Mouse (Mus musculus) G1E (cell line): ENCODE results near the gene Spen. TPM values are rescaled to one million over a fixed set of nuclear protein-coding genes. Genes with fewer than 3 reads are reported as not detected.

Experiments used
- ATAC-seq: 2 replicates; pipeline ENCODE4 v1.8.0; 2016; ENCODE audit warnings: mild to moderate bottlenecking; ENCODE audit not compliant: insufficient number of reproducible peaks, poor library complexity, low FRiP score, severe bottlenecking; ENCODE audit errors: extremely low read depth
- DNase-seq: peaks from one replicate; pipeline ENCODE4 v3.0.0; 2012; ENCODE audit warnings: low spot score
- H3K27me3 ChIP-seq: 2 replicates; pipeline ENCODE4 v1.6.1; 2012; ENCODE audit warnings: mild to moderate bottlenecking, low read length, inconsistent platforms; ENCODE audit not compliant: insufficient read depth
- H3K36me3 ChIP-seq: replicated peaks from 2 replicates; pipeline ENCODE3; 2012; ENCODE audit warnings: mild to moderate bottlenecking, inconsistent platforms
- H3K4me1 ChIP-seq: 2 replicates; pipeline ENCODE4 v1.6.1; 2012; ENCODE audit warnings: low read depth, low read length, inconsistent platforms, mixed read lengths; ENCODE audit not compliant: insufficient read depth
- H3K4me3 ChIP-seq: 2 replicates; pipeline ENCODE4 v1.5.1; 2012; ENCODE audit warnings: low read depth, mild to moderate bottlenecking, inconsistent platforms, low read length, moderate library complexity, mixed read lengths
- H3K9me3 ChIP-seq: replicated peaks from 2 replicates; pipeline ENCODE4 v1.6.1; 2012; ENCODE audit warnings: inconsistent platforms
- CTCF ChIP-seq: IDR thresholded peaks from 2 replicates; pipeline ENCODE4 v1.5.1; 2012; ENCODE audit warnings: low read depth, low read length, inconsistent platforms, mixed read lengths
- GATA1 ChIP-seq: IDR thresholded peaks from 2 replicates; pipeline ENCODE4 v1.6.1; 2012; ENCODE audit warnings: borderline replicate concordance, low read length, inconsistent platforms, mixed read lengths
- GATA2 ChIP-seq: IDR thresholded peaks from 2 replicates; pipeline ENCODE4 v1.6.1; 2012; ENCODE audit warnings: low read depth, low read length, inconsistent platforms, borderline replicate concordance
- POLR2AphosphoS5 ChIP-seq: IDR thresholded peaks from 2 replicates; pipeline ENCODE4 v1.6.1; 2012; ENCODE audit warnings: low read depth, low read length, inconsistent platforms; ENCODE audit not compliant: insufficient replicate concordance
- TAL1 ChIP-seq: conservative IDR thresholded peaks from 2 replicates; pipeline ENCODE4 v1.6.1; 2012; ENCODE audit warnings: low read depth, low read length, inconsistent platforms, mixed read lengths
- polyA plus RNA-seq: library from polyadenylated mRNA; stranded (reverse); fragments of >175 nt; gene quantifications from 2 replicates; pipeline ENCODE4 v1.2.3, GENCODE M21; 2012
- total RNA-seq, 2 experiments: library from RNA; stranded (forward) in 1 of 2; stranded (reverse) in 1 of 2; fragments of 200-1000 nt in 1 of 2; fragments of >200 nt in 1 of 2; fragmentation: Nextera tagmentation in 1 of 2; gene quantifications; 2 replicates each; pipeline ENCODE4 v1.2.3; 2014 to 2017

The Spen gene
- total and polyA plus RNA-seq, 3 experiments, result 21.4 to 149 (median 100) TPM

DNA sequence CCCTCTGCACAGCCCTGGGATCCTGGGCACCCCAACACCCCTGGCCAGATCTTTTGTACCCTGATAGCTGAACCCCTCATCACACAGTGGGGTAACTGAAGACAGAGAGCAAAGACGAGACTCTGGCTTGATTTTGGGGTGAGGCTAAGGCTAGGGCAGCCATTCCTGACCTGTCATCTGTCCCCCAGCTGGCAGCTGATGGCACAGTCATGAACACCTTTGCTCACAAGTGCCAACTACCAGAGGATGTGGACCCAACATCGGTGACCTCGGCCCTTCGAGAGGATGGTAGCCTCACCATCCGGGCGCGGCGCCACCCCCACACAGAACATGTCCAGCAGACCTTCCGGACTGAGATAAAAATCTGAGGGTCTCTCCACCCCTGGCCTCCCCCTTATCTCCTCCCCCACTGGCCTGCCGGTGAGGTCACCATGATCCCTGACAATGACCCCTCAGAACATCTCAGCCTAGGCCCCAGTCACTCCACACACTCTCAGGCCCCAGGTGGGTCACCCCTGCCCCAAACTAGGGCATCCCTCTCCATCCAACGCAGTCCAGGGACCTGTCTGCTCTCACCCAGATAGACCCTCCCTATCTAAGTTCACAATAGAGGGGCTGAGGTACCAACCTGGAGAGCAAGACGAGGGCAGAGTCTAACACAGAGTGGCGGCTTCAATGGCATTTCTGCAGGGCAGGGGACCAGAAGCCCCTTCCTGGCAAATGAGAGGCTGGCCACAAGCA is 114.5 kb downstream of the Spen start:
- TF ChIP-seq GATA1, result no peak
- no peak for TF ChIP-seq GATA2
- no peak for TF ChIP-seq CTCF
- no peak for TF ChIP-seq POLR2AphosphoS5
- no peak for TF ChIP-seq TAL1
- DNase-seq (no peak), ATAC-seq (no peak)
- Histone ChIP-seq H3K4me3 (no peak overlapping the region), H3K4me1 (no peaks in the 10 kb centered on the region), H3K9me3 (no peaks in the 10 kb centered on the region), H3K36me3 (no peaks in the 10 kb centered on the region), H3K27me3 (peaks cover 33% of the 10 kb centered on the region; the same call in 1 of the 2 replicates)

GRCm38 (mm10) chr4:141423288-141423687 is 115.1 kb downstream of the Spen start:
- H3K36me3 ChIP-seq, result no peaks in the 10 kb centered on the region
- ATAC-seq (no peak), DNase-seq (no peak)
- H3K27me3 ChIP-seq, result peaks cover 33% of the 10 kb centered on the region; the same call in 1 of the 2 replicates
- TF ChIP-seq TAL1 (no peak), POLR2AphosphoS5 (no peak)
- no peaks in the 10 kb centered on the region for H3K4me1 ChIP-seq
- no peak overlapping the region for H3K4me3 ChIP-seq
- no peaks in the 10 kb centered on the region for H3K9me3 ChIP-seq

- ATAC-seq (no peak), DNase-seq (no peak)
- no peaks in the 10 kb centered on the region for H3K4me1 ChIP-seq
- H3K9me3 ChIP-seq, result no peaks in the 10 kb centered on the region
- TF ChIP-seq GATA2, result no peak
- TF ChIP-seq GATA1, result no peak
- TF ChIP-seq POLR2AphosphoS5, result no peak
- TF ChIP-seq TAL1, result no peak
- TF ChIP-seq CTCF, result no peak
- H3K36me3 ChIP-seq, result no peaks in the 10 kb centered on the region
- H3K27me3 ChIP-seq, result peaks cover 33% of the 10 kb centered on the region; the same call in 1 of the 2 replicates
- H3K4me3 ChIP-seq, result no peak overlapping the region
Measured at GRCm38 (mm10) chr4:141422841-141423240, 115.6 kb downstream of the Spen start.

DNA sequence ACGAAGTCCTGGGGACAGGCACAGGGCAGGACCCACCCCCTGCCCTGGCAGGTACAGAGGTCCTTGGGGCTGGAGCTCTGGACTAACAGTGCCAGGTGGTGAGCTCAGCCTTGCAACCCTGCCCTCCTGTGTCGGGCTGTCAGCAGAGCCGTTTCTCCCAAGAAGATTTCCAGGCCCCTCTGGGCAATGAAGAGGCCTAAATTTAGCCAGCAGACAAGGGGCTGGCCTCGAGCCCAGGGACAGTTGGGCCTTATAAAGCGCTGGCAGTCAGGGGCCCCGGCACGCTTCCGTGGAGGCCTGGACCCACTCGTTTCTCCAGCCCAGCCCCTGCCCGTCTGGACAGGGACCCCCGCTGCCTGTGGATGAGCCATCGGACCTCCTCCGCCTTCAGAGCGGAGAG is 117.0 kb downstream of the Spen start:
- no peaks in the 10 kb centered on the region for H3K36me3 ChIP-seq
- H3K4me1 ChIP-seq, result no peaks in the 10 kb centered on the region
- H3K4me3 ChIP-seq, result no peak overlapping the region
- TF ChIP-seq CTCF (no peak), POLR2AphosphoS5 (no peak), TAL1 (no peak), GATA1 (no peak), GATA2 (no peak)
- no peaks in the 10 kb centered on the region for H3K9me3 ChIP-seq
- DNase-seq, result no peak
- no peak for ATAC-seq
- peaks cover 36% of the 10 kb centered on the region; the same call in 1 of the 2 replicates for H3K27me3 ChIP-seq

GRCm38 (mm10) chr4:141420886-141421285 is 117.5 kb downstream of the Spen start:
- Histone ChIP-seq H3K9me3 (no peaks in the 10 kb centered on the region), H3K27me3 (peaks cover 39% of the 10 kb centered on the region; the same call in 1 of the 2 replicates), H3K4me3 (no peak overlapping the region), H3K36me3 (no peaks in the 10 kb centered on the region), H3K4me1 (no peaks in the 10 kb centered on the region)
- DNase-seq (no peak), ATAC-seq (no peak)
- TF ChIP-seq GATA2, result no peak
- no peak for TF ChIP-seq GATA1
- no peak for TF ChIP-seq POLR2AphosphoS5
- TF ChIP-seq TAL1, result no peak
- no peak for TF ChIP-seq CTCF

DNA sequence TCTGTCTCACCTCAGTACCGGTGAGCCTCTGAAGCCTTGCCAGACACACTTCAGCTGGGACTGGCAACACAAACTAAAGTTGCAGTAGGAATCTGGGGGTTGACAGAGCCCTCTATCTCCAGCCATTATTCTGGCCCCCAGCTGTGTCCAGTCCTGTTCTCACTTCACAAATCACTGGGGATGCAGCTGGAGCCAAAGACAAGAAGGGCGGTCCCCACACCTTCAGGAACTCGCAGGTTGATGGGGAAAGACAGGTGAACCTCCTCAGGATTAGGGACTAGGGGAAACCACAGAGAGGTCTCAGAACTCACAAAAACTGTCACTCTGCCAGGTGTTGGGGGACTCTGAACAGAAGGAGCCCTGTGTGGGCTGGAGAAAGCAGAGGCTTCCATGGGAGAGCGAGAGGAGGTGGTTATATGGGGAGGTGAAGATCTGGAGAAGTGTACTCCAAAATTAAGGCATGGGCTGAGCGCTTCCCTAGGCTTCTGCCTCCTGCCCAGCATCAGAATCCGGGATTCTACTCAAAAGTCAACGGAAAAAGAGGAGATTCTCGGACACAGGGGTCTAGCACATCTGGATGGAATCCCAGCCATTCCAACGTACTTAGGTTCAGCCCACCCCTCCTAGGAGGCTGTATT is 118.1 kb downstream of the Spen start, which contains the start of gene Hspb7:
TSS of gene Hspb7 (plus strand) at position 588 of the 638 bp plus-strand sequence.
- no peak within 1 kb of the TSS for H3K4me3 ChIP-seq
- TF ChIP-seq POLR2AphosphoS5, result no peak
- no peak for TF ChIP-seq GATA2
- no peak for TF ChIP-seq TAL1
- no peak for TF ChIP-seq CTCF
- TF ChIP-seq GATA1, result no peak
- no peaks in the 10 kb centered on the region for H3K9me3 ChIP-seq
- H3K4me1 ChIP-seq, result no peaks in the 10 kb centered on the region
- DNase-seq (no peak), ATAC-seq (no peak)
- peaks cover 41% of the 10 kb centered on the region; the same call in 1 of the 2 replicates for H3K27me3 ChIP-seq
- no peaks in the 10 kb centered on the region for H3K36me3 ChIP-seq
